Mouse (Mus musculus): ENCODE measurements at regions not wholly inside any gene's neighbourhood (a gene's known extent, or its start where the extent isn't known, plus 50 kb on each side); places are given as distances from the start of the nearest gene placed in this dataset.

- 89% methylated on average over 6 of the region's 6 CpGs for WGBS
- H3K4me3 ChIP-seq (ENCODE audit: control insufficient read depth, insufficient read depth, low read length): no peak overlapping the region
Observed at GRCm38 (mm10) chr3:105366806-105367205, 85.3 kb upstream of the Kcnd3 start.

GRCm38 (mm10) chr3:105367972-105368371 is 84.2 kb upstream of the Kcnd3 start:
- Histone ChIP-seq H3K36me3 (ENCODE audit: control insufficient read depth, insufficient read depth, low read length) (no peaks in the 10 kb centered on the region), H3K27ac (ENCODE audit: control insufficient read depth, insufficient read depth, low read length) (no peak overlapping the region), H3K4me3 (ENCODE audit: control insufficient read depth, insufficient read depth, low read length) (no peak overlapping the region), H3K4me1 (replicated peaks; ENCODE audit: control insufficient read depth, insufficient read depth, low read length) (no peaks in the 10 kb centered on the region), H3K27me3 (ENCODE audit: control insufficient read depth, insufficient read depth, low read length) (no peaks in the 10 kb centered on the region)
- TF ChIP-seq CTCF (IDR thresholded peaks at IDR 0.05; ENCODE audit: borderline replicate concordance, control insufficient read depth, extremely low read depth, insufficient read depth, low read length, poor library complexity) (no peak), POLR2A (IDR thresholded peaks at IDR 0.05; ENCODE audit: control insufficient read depth, extremely low read depth, insufficient read depth, low read length, poor library complexity) (no peak)
- 74% methylated on average over 8 of the region's 8 CpGs for WGBS
- no peak for DNase-seq

More at GRCm38 (mm10) chr3:105366806-105367205, 85.3 kb upstream of the Kcnd3 start:
- no peak for DNase-seq
- Histone ChIP-seq H3K27ac (ENCODE audit: control insufficient read depth, insufficient read depth, low read length) (no peak overlapping the region), H3K4me1 (replicated peaks; ENCODE audit: control insufficient read depth, insufficient read depth, low read length) (no peaks in the 10 kb centered on the region), H3K27me3 (ENCODE audit: control insufficient read depth, insufficient read depth, low read length) (no peaks in the 10 kb centered on the region), H3K36me3 (ENCODE audit: control insufficient read depth, insufficient read depth, low read length) (no peaks in the 10 kb centered on the region)
- TF ChIP-seq POLR2A (IDR thresholded peaks at IDR 0.05; ENCODE audit: control insufficient read depth, extremely low read depth, insufficient read depth, low read length, poor library complexity) (no peak), CTCF (IDR thresholded peaks at IDR 0.05; ENCODE audit: borderline replicate concordance, control insufficient read depth, extremely low read depth, insufficient read depth, low read length, poor library complexity) (no peak)

- Histone ChIP-seq H3K36me3 (ENCODE audit: control insufficient read depth, insufficient read depth, low read length) (no peaks in the 10 kb centered on the region), H3K4me3 (ENCODE audit: control insufficient read depth, insufficient read depth, low read length) (no peak overlapping the region), H3K4me1 (replicated peaks; ENCODE audit: control insufficient read depth, insufficient read depth, low read length) (no peaks in the 10 kb centered on the region), H3K27me3 (ENCODE audit: control insufficient read depth, insufficient read depth, low read length) (no peaks in the 10 kb centered on the region), H3K27ac (ENCODE audit: control insufficient read depth, insufficient read depth, low read length) (no peak overlapping the region)
- TF ChIP-seq POLR2A (IDR thresholded peaks at IDR 0.05; ENCODE audit: control insufficient read depth, extremely low read depth, insufficient read depth, low read length, poor library complexity) (no peak), CTCF (IDR thresholded peaks at IDR 0.05; ENCODE audit: borderline replicate concordance, control insufficient read depth, extremely low read depth, insufficient read depth, low read length, poor library complexity) (no peak)
- no peak for DNase-seq
- 88% methylated on average over 6 of the region's 6 CpGs for WGBS
Observed at GRCm38 (mm10) chr3:105372371-105372828, 79.7 kb upstream of the Kcnd3 start.

- Histone ChIP-seq H3K27me3 (ENCODE audit: control insufficient read depth, insufficient read depth, low read length) (no peaks in the 10 kb centered on the region), H3K4me3 (ENCODE audit: control insufficient read depth, insufficient read depth, low read length) (no peak overlapping the region), H3K4me1 (replicated peaks; ENCODE audit: control insufficient read depth, insufficient read depth, low read length) (no peaks in the 10 kb centered on the region), H3K36me3 (ENCODE audit: control insufficient read depth, insufficient read depth, low read length) (no peaks in the 10 kb centered on the region), H3K27ac (ENCODE audit: control insufficient read depth, insufficient read depth, low read length) (no peak overlapping the region)
- TF ChIP-seq CTCF (IDR thresholded peaks at IDR 0.05; ENCODE audit: borderline replicate concordance, control insufficient read depth, extremely low read depth, insufficient read depth, low read length, poor library complexity) (no peak), POLR2A (IDR thresholded peaks at IDR 0.05; ENCODE audit: control insufficient read depth, extremely low read depth, insufficient read depth, low read length, poor library complexity) (no peak)
- 72% methylated on average over 1 of the region's 1 CpGs for WGBS
- no peak for DNase-seq
Observed at GRCm38 (mm10) chr3:105374306-105374705, 77.8 kb upstream of the Kcnd3 start.

GRCm38 (mm10) chr3:105374836-105375235 is 77.3 kb upstream of the Kcnd3 start:
- H3K27me3 ChIP-seq (ENCODE audit: control insufficient read depth, insufficient read depth, low read length): no peaks in the 10 kb centered on the region
- no peak overlapping the region for H3K27ac ChIP-seq (ENCODE audit: control insufficient read depth, insufficient read depth, low read length)
- no peaks in the 10 kb centered on the region for H3K36me3 ChIP-seq (ENCODE audit: control insufficient read depth, insufficient read depth, low read length)
- DNase-seq: no peak
- no peaks in the 10 kb centered on the region for H3K4me1 ChIP-seq (replicated peaks; ENCODE audit: control insufficient read depth, insufficient read depth, low read length)
- H3K4me3 ChIP-seq (ENCODE audit: control insufficient read depth, insufficient read depth, low read length): no peak overlapping the region
- no peak for TF ChIP-seq CTCF (IDR thresholded peaks at IDR 0.05; ENCODE audit: borderline replicate concordance, control insufficient read depth, extremely low read depth, insufficient read depth, low read length, poor library complexity)
- no peak for TF ChIP-seq POLR2A (IDR thresholded peaks at IDR 0.05; ENCODE audit: control insufficient read depth, extremely low read depth, insufficient read depth, low read length, poor library complexity)

GRCm38 (mm10) chr3:105375383-105375782 is 76.7 kb upstream of the Kcnd3 start:
- 64% methylated on average over 5 of the region's 5 CpGs for WGBS
- H3K27ac ChIP-seq (ENCODE audit: control insufficient read depth, insufficient read depth, low read length): no peak overlapping the region
- no peak overlapping the region for H3K4me3 ChIP-seq (ENCODE audit: control insufficient read depth, insufficient read depth, low read length)
- no peak for DNase-seq
- H3K36me3 ChIP-seq (ENCODE audit: control insufficient read depth, insufficient read depth, low read length): no peaks in the 10 kb centered on the region
- no peaks in the 10 kb centered on the region for H3K27me3 ChIP-seq (ENCODE audit: control insufficient read depth, insufficient read depth, low read length)
- H3K4me1 ChIP-seq (replicated peaks; ENCODE audit: control insufficient read depth, insufficient read depth, low read length): no peaks in the 10 kb centered on the region
- TF ChIP-seq CTCF (IDR thresholded peaks at IDR 0.05; ENCODE audit: borderline replicate concordance, control insufficient read depth, extremely low read depth, insufficient read depth, low read length, poor library complexity) (no peak), POLR2A (IDR thresholded peaks at IDR 0.05; ENCODE audit: control insufficient read depth, extremely low read depth, insufficient read depth, low read length, poor library complexity) (no peak)

GRCm38 (mm10) chr3:105375820-105376219 is 76.3 kb upstream of the Kcnd3 start:
- TF ChIP-seq POLR2A (IDR thresholded peaks at IDR 0.05; ENCODE audit: control insufficient read depth, extremely low read depth, insufficient read depth, low read length, poor library complexity): no peak
- TF ChIP-seq CTCF (IDR thresholded peaks at IDR 0.05; ENCODE audit: borderline replicate concordance, control insufficient read depth, extremely low read depth, insufficient read depth, low read length, poor library complexity): no peak
- no peak for DNase-seq
- H3K36me3 ChIP-seq (ENCODE audit: control insufficient read depth, insufficient read depth, low read length): no peaks in the 10 kb centered on the region
- 90% methylated on average over 7 of the region's 7 CpGs for WGBS
- H3K4me1 ChIP-seq (replicated peaks; ENCODE audit: control insufficient read depth, insufficient read depth, low read length): no peaks in the 10 kb centered on the region
- H3K27me3 ChIP-seq (ENCODE audit: control insufficient read depth, insufficient read depth, low read length): no peaks in the 10 kb centered on the region
- no peak overlapping the region for H3K4me3 ChIP-seq (ENCODE audit: control insufficient read depth, insufficient read depth, low read length)
- no peak overlapping the region for H3K27ac ChIP-seq (ENCODE audit: control insufficient read depth, insufficient read depth, low read length)

Measured in thymus, adult 2 months (tissue).